Mouse (Mus musculus): ENCODE measurements around the gene Tnfrsf14. TPM values are rescaled to one million over a fixed set of nuclear protein-coding genes. Genes with fewer than 3 reads are reported as not detected.

The Tnfrsf14 gene
- polyA plus RNA-seq (2012): 12.5 and 19.4 TPM in 2 replicates

DNA sequence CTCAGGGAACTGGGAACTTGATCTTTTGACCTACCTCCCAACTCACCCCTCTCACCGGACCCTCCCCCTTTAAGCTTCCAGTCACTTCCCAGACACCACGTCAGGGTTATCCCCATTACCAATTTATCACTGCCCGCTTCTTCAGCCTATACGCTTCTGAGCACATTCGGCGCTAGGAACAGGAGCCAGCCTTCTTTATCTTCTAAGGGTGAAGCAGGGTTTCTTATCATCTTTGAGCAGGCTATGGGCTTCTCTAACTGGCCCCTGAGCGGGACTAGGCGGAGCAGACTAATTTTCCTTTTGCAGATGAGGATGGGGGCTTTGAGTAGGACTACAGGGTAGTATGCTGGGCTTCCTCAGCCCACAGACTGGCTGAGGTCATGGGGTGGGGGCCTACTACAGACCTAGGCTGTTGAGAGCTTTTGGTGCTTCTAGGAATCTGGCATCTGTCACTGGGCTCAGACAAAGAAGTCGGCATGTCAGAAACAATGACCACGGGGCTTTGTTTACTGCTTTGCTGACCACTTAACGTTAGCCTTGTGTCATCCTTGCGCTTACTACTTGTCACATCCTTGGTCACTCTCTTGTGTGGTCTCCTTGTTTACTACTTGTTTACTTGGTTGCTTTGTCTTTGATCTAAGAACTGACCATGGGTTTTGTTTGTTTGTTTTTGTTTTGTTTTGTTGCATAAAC lies at the start of gene Tnfrsf14:
TSS of gene Tnfrsf14 (minus strand) at position 169 of the 693 bp plus-strand sequence.
- H3K9me3 ChIP-seq (ENCODE audit: control insufficient read depth, low read length): peaks cover 8% of the 10 kb centered on the region
- no peaks in the 10 kb centered on the region; the same call in 1 of the 2 replicates for H3K27me3 ChIP-seq (ENCODE audit: control insufficient read depth)
- peaks cover 46% of the 10 kb centered on the region for H3K36me3 ChIP-seq (ENCODE audit: control insufficient read depth)
- TF ChIP-seq GATA1 (IDR thresholded peaks at IDR 0.05; ENCODE audit: low read length): peak; percentile 93
- TF ChIP-seq TAL1 (IDR thresholded peaks at IDR 0.05; ENCODE audit: low read length): peak; percentile 89
- H3K4me1 ChIP-seq (ENCODE audit: control insufficient read depth): peaks cover 74% of the 10 kb centered on the region
- peak within 1 kb of the TSS; percentile 82 for H3K4me3 ChIP-seq (replicated peaks)

DNA sequence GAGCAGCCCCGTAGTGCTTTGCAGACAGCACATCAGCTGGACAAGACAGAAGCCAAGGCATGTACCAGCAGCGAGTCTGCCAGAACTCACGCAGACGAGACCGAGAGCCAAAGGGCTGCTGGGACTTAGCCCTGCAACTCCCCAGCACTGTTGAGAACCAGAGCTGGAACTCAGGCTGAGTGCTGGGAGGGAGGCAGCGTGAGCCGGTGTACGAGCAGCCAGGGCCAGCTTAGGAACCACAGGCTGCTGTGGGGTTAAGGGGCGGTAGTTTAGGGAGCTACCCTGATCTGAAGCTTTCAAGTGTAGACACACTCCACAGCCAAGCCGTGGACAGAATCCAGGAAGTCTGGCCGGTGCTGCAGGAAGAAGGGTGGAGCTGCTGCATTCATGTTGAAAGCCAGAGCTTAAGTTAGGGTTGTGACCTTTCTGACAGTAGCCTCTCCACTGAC lies 45.8 kb upstream of the Tnfrsf14 start:
- no peak overlapping the region for H3K4me3 ChIP-seq (replicated peaks)
- TF ChIP-seq TAL1 (IDR thresholded peaks at IDR 0.05; ENCODE audit: low read length) (no peak), GATA1 (IDR thresholded peaks at IDR 0.05; ENCODE audit: low read length) (no peak)
- H3K9me3 ChIP-seq (ENCODE audit: control insufficient read depth, low read length): no peaks in the 10 kb centered on the region
- no peaks in the 10 kb centered on the region for H3K4me1 ChIP-seq (ENCODE audit: control insufficient read depth)
- H3K27me3 ChIP-seq (ENCODE audit: control insufficient read depth): no peaks in the 10 kb centered on the region
- peaks cover 100% of the 10 kb centered on the region for H3K36me3 ChIP-seq (ENCODE audit: control insufficient read depth)

DNA sequence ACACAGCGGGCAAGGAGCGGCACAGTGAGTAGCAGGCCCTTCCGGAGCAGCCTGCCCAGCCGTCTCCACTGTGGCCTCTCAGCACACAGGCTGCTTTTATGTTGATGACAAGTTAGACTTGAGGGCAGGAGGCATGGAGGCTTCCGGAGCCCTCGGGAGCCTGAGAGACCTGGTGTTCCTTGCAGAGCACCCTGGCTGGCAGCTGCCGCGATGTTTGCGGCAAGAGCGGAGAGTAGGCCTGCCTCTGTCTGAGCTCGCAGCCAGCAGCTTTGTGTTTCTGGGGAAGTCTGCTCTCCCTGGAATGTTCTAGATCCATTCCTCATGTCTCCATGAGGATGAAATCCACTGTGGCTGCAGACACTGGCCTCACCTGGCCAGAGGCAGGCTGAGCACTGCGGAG lies 44.2 kb upstream of the Tnfrsf14 start:
- no peak for TF ChIP-seq TAL1 (IDR thresholded peaks at IDR 0.05; ENCODE audit: low read length)
- TF ChIP-seq GATA1 (IDR thresholded peaks at IDR 0.05; ENCODE audit: low read length): no peak
- peaks cover 6% of the 10 kb centered on the region for H3K4me1 ChIP-seq (ENCODE audit: control insufficient read depth)
- H3K4me3 ChIP-seq (replicated peaks): no peak overlapping the region
- no peaks in the 10 kb centered on the region for H3K9me3 ChIP-seq (ENCODE audit: control insufficient read depth, low read length)
- peaks cover 99% of the 10 kb centered on the region for H3K36me3 ChIP-seq (ENCODE audit: control insufficient read depth)
- H3K27me3 ChIP-seq (ENCODE audit: control insufficient read depth): no peaks in the 10 kb centered on the region

DNA sequence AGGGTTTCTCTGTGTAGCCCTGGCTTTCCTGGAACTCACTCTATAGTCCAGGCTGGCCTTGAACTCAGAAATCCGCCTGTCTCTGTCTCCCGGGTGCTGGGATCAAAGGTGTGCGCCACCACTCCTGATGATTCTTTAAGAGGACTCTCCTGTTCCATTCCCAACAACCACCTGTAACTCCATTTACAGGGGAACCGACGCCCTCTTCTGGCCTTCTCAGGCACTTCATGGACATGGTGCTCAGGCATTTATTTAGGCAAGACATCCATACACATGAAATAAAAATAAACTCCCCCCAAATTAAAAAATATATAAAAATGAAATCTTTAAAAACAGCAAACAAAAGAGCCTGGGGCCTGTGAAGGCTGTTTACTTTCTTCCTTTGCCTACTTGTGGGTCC lies 38.8 kb upstream of the Tnfrsf14 start:
- Histone ChIP-seq H3K4me3 (replicated peaks) (no peak overlapping the region), H3K9me3 (ENCODE audit: control insufficient read depth, low read length) (peaks cover 2% of the 10 kb centered on the region; the same call in 1 of the 2 replicates)

DNA sequence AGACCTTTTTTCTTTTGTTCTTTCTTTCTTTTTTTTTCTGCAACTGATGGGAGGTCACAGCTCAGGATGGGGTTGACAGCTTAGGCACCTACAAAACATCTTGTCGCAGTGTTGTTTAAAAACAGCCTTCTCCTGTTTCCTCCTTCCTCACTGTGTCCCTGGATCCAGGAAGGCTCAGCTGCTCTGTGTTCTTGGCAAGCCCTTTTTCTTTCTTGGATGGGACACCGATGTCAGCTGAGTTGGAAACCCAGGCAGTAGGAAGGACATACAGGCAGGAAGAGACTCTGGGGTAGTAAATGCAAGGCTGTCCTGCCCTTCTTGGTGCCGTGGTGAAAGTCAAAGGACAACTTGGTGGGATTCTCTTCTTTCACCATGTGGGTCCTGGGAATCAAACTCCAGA lies 37.5 kb upstream of the Tnfrsf14 start:
- TF ChIP-seq GATA1 (IDR thresholded peaks at IDR 0.05; ENCODE audit: low read length) (no peak), TAL1 (IDR thresholded peaks at IDR 0.05; ENCODE audit: low read length) (no peak)
- H3K9me3 ChIP-seq (ENCODE audit: control insufficient read depth, low read length): peaks cover 12% of the 10 kb centered on the region; the same call in 1 of the 2 replicates
- H3K4me1 ChIP-seq (ENCODE audit: control insufficient read depth): peaks cover 54% of the 10 kb centered on the region
- peak overlapping the region; percentile 98 for H3K4me3 ChIP-seq (replicated peaks)
- H3K27me3 ChIP-seq (ENCODE audit: control insufficient read depth): peaks cover 30% of the 10 kb centered on the region
- H3K36me3 ChIP-seq (ENCODE audit: control insufficient read depth): peaks cover 57% of the 10 kb centered on the region

More for the DNA sequence above, 38.8 kb upstream of the Tnfrsf14 start:
- H3K27me3 ChIP-seq (ENCODE audit: control insufficient read depth): peaks cover 17% of the 10 kb centered on the region
- TF ChIP-seq GATA1 (IDR thresholded peaks at IDR 0.05; ENCODE audit: low read length) (no peak), TAL1 (IDR thresholded peaks at IDR 0.05; ENCODE audit: low read length) (no peak)
- H3K4me1 ChIP-seq (ENCODE audit: control insufficient read depth): peaks cover 48% of the 10 kb centered on the region
- peaks cover 70% of the 10 kb centered on the region for H3K36me3 ChIP-seq (ENCODE audit: control insufficient read depth)

DNA sequence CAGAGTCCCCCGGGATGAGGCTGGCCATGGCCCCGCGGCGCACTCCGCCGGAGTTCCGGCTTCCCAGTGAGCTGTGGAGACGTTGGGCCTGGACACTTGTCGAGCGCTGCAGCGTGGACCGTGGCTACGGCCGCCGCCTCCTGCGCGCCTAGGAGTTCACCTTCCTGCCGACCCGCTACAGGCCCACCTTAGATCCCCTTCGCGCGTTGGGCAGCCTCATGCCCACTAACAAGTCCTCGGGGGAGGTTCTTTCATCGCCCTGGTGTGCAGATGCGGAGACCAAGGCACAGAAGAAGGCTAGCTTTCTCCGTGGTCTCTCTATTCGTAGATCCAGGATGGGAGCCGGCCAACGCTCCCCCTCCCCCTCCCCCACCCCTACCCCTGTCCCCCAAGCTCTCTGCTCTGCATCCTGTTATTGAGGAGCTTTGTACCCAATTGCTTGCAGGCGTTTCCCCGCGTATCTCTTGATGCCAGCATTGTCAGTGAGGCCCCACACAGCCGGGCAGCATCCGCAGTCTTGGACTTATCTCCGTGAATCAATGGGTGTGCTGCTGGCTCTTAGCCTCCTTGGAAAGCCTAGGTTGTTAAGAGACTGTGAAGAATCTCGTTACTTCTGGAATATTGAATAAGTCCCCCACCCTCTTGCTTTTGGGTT lies 36.3 kb upstream of the Tnfrsf14 start:
- TF ChIP-seq TAL1 (IDR thresholded peaks at IDR 0.05; ENCODE audit: low read length) (no peak; the same call in 2 of the 3 replicates), GATA1 (IDR thresholded peaks at IDR 0.05; ENCODE audit: low read length) (peak; percentile 48)
- Histone ChIP-seq H3K9me3 (ENCODE audit: control insufficient read depth, low read length) (peaks cover 22% of the 10 kb centered on the region), H3K27me3 (ENCODE audit: control insufficient read depth) (peaks cover 42% of the 10 kb centered on the region), H3K4me1 (ENCODE audit: control insufficient read depth) (peaks cover 55% of the 10 kb centered on the region), H3K4me3 (replicated peaks) (peak overlapping the region; percentile 98), H3K36me3 (ENCODE audit: control insufficient read depth) (peaks cover 46% of the 10 kb centered on the region)

DNA sequence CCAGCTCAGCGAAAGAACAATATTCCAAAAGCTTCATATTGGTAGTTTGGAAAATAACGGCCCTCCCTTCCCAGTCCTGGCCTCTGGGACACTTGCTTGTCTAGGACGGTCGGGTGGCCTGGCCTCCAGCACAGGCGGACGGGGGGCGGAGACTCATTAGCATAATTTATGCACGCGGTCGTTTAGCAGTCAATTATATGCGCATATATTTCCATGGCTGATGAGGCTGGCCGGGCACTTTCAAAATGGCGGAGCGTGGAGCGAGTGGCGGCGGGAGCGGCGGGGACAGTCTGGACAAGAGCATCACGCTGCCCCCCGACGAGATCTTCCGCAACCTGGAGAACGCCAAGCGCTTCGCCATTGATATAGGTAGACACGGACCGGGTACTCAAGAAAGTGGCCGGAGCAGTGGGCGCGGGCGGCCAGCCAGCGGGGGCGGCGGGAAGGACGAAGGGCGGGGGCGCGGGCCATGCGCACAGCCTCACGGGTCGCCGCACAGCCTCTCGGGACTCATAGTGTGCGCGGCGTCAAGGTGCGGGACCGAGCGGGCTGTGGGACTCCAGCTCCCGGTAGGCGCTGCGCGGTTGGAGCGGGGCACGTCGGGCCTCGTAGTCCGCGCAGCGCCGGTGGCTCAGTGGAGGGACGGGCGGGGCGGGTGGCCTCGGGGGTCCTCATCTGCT lies 35.7 kb upstream of the Tnfrsf14 start, which contains the start of gene Pank4:
TSS of gene Pank4 (plus strand) at position 223 of the 680 bp plus-strand sequence.
- H3K27me3 ChIP-seq (ENCODE audit: control insufficient read depth): peaks cover 49% of the 10 kb centered on the region
- H3K36me3 ChIP-seq (ENCODE audit: control insufficient read depth): peaks cover 39% of the 10 kb centered on the region
- H3K4me1 ChIP-seq (ENCODE audit: control insufficient read depth): peaks cover 55% of the 10 kb centered on the region

DNA sequence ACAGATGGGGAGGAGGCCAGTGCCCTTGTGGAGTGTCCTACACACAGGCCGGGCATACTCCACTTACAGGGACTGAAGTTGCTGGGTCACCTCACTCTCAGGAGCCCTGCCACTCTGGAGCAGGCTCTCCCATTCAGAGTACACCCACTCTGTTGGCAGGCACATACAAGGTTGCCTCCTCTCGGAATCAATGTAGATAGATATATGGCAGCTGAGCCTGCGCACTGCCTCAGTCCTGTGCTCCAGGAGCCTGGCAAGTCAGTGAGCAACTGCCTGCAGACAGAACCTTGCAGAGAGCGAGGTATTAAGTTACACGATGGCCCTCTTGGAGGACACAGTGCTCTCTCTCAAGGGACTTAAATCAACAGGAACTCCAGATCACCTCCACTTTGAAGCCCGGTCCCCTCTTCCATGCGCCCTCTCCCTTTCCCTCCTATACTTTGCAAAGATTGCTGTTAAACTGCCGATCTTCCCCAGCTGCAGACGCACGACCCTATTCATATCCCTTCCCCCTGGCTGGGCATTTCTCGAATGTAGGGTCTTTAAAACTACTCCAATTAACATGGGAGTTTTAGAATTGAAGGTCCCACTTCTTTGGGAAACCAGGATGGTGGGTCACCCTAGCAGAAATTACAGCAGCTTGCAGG lies 35.0 kb upstream of the Tnfrsf14 start:
- peaks cover 33% of the 10 kb centered on the region for H3K36me3 ChIP-seq (ENCODE audit: control insufficient read depth)
- TF ChIP-seq TAL1 (IDR thresholded peaks at IDR 0.05; ENCODE audit: low read length) (no peak), GATA1 (IDR thresholded peaks at IDR 0.05; ENCODE audit: low read length) (no peak)
- H3K4me3 ChIP-seq (replicated peaks): peak overlapping the region; percentile 98
- H3K4me1 ChIP-seq (ENCODE audit: control insufficient read depth): peaks cover 55% of the 10 kb centered on the region
- peaks cover 56% of the 10 kb centered on the region for H3K27me3 ChIP-seq (ENCODE audit: control insufficient read depth)
- peaks cover 25% of the 10 kb centered on the region for H3K9me3 ChIP-seq (ENCODE audit: control insufficient read depth, low read length)

More for the DNA sequence above, 35.7 kb upstream of the Tnfrsf14 start, which contains the start of gene Pank4:
- Histone ChIP-seq H3K9me3 (ENCODE audit: control insufficient read depth, low read length) (peaks cover 22% of the 10 kb centered on the region), H3K4me3 (replicated peaks) (peak within 1 kb of the TSS; percentile 98)
- TF ChIP-seq TAL1 (IDR thresholded peaks at IDR 0.05; ENCODE audit: low read length): no peak
- no peak for TF ChIP-seq GATA1 (IDR thresholded peaks at IDR 0.05; ENCODE audit: low read length)
